Mouse (Mus musculus) C2C12 (cell line): Measurements from ENCODE around the gene Slc4a8.

Experiments
- CEBPB ChIP-seq: IDR thresholded peaks from one replicate; pipeline ENCODE4 v1.6.1; 2011; ENCODE audit warnings: low read depth, mild to moderate bottlenecking, control low read depth, moderate library complexity
- CTCF ChIP-seq: IDR thresholded peaks from one replicate; pipeline ENCODE4 v1.5.1; 2011; ENCODE audit not compliant: control insufficient read depth, insufficient read depth, insufficient read length
- FOSL1 ChIP-seq: IDR thresholded peaks from one replicate; pipeline ENCODE4 v1.8.0; 2011; ENCODE audit warnings: mild to moderate bottlenecking, low read length; ENCODE audit not compliant: poor library complexity, insufficient read depth, severe bottlenecking
- MAX ChIP-seq: IDR thresholded peaks from one replicate; pipeline ENCODE4 v1.6.1; 2011; ENCODE audit warnings: mild to moderate bottlenecking, control low read depth
- MYOD1 ChIP-seq: IDR thresholded peaks from one replicate; pipeline ENCODE4 v1.6.1; 2011; ENCODE audit warnings: low read depth; ENCODE audit not compliant: control insufficient read depth, insufficient read length
- MYOG ChIP-seq: IDR thresholded peaks from one replicate; pipeline ENCODE4 v1.6.1; 2011; ENCODE audit not compliant: control insufficient read depth, insufficient read length; ENCODE audit errors: extremely low read depth
- USF1 ChIP-seq: IDR thresholded peaks from one replicate; pipeline ENCODE4 v1.6.1; 2011; ENCODE audit warnings: low read depth, mild to moderate bottlenecking, control low read depth, moderate library complexity

DNA sequence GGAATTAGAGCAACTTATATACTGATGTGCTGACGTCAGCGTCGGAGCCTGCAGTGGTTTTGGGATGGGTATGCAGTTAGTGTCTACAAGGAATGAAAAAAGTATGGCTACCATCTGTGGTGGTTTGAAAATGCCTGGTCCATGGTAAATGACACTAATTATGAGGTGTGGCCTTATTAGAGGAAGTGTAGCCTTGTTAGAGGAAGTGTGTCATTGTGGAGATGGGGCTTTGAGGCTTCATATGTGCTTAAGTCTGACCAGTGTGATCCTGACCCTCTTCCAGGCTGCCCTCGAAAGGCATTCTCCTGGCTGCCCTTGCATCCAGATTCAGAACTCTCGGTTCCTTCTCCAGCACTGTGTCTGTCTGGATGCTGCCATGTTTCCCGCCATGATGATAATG lies 18.3 kb upstream of the Slc4a8 start:
- no peak for TF ChIP-seq MAX
- no peak for TF ChIP-seq CTCF
- no peak for TF ChIP-seq USF1
- TF ChIP-seq CEBPB = no peak
- no peak for TF ChIP-seq MYOD1
- TF ChIP-seq MYOG = no peak
- TF ChIP-seq FOSL1 = no peak
